Mouse (Mus musculus) mouse embryonic stem cell (cell line): ENCODE results near the gene Gng8.

Source experiments
- in situ Hi-C, 2 experiments: fragments of 300-500 bp; cut with MboI; formaldehyde crosslinking; loops; 1 replicate in 1 of 2; 3 replicates in 1 of 2; pipeline ENCODE4 v1.14.3; 2019 to 2020; ENCODE audit warnings: low sequenced_read_pairs in 2 of 2, low pct_unique_long_range_greater_than_20kb in 1 of 2, mixed read lengths in 1 of 2; ENCODE audit not compliant: unreplicated experiment in 1 of 2

The Gng8 gene

DNA sequence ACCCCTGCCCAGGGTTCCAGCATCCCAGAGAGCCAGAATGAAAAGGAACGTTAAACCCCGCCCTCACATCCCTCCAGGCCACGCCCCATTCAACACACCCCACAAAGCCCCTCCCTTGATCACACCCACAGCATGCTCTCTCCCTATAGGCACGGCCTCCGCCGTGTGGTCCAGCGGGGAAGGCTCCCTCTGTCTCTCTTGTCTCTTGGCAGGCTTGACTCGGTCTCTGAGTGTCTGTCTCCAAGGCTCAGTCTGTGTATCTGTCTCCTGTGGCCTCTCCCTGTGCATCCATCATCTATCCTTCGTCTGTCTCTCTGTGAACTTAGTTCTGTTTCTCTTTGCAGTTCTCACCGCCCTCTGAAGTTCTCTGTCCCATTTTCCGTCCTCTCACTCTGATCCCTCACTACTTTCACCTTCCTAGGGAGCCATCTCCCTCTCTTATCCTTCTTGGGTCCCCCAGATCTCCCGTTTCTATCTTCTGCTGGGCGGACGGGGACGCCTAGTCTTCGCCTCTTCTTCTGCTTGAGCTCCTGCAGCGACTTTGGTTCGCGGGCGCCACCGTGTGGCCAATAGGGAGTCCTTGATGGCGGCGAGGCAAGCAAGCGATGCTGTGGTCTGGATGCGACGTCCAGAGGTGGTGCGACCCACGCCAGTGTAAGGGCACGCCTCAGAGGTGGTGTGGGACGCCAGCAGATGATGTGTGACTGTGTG, at the start of gene Gng8:
TSS of gene Gng8 (plus strand) at position 146 of the 711 bp plus-strand sequence.
- in situ Hi-C loops = no loop called here

DNA sequence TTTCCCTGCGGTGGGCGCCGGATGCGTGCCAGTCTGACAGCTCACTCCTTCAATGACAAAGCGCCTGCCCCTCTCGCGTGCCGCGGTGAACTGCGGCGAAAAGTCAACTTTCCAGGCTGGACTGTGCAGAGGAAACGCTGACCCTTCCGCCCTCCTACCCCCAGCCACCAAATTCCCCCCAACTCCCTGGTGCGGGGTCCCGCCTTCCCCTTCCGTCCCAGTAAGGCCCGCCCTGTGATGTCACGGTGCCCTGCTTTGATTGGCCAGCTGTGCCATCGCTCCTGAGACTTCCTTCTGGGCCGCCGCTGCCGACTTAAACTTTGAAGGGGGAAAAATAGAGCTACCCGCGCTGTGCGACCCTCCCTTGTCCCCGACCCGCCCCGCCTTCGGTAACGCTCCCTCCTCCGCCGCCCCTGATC, 48.9 kb upstream of the Gng8 start, which contains the start of gene Prkd2:
TSS of gene Prkd2 (plus strand) at position 258 of the 419 bp plus-strand sequence.
- in situ Hi-C loops = no loop called here

DNA sequence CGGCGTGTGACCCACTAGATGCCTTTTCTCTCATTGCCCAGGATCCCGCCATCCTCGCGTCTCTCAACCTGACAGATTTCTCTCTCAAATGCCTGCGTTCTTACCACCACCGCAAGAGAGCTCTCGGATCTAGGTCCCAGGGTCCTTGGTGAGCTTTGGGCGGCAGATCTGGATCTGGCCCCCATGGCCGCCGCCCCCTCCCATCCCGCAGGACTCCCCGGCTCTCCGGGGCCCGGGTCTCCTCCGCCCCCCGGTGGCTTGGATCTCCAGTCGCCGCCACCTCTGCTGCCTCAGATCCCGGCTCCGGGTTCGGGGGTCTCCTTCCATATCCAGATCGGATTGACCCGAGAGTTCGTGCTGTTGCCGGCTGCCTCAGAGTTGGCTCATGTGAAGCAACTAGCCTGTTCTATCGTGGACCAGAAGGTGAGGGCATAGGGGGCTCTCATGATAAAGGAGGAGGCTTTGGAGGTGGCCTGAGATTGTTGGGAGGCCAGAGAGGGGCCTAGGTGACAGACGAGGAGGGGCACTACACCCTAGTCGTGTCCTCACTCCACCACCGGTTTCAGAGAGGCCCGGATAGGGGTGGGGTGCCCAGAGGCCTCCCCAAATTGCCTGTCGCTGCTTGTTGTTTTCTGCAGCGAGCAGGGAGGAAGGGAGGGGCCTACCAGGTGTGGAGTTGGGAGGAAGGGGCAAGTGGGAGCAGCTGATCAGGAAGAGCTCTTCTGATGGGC, 48.0 kb upstream of the Gng8 start:
- in situ Hi-C loops = no loop called here

DNA sequence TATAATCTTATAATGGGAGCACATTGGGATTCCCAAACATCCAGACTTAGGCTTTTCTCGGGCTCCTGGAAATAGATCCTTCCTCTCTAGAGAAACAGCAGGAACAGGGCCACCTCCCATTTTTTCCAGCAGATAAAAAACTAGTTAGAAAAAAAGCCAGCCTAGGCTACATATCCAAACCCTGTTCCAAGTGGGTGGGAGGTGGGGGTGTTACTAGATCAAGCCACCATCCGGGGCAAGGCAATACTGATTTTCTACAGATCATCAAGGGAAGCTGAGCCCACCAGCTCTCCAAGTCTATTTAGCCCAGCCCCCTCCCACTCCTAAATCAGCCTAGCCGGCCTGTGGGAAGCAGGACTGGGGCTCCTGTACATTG, 46.9 kb upstream of the Gng8 start:
- in situ Hi-C loops = no loop called here

DNA sequence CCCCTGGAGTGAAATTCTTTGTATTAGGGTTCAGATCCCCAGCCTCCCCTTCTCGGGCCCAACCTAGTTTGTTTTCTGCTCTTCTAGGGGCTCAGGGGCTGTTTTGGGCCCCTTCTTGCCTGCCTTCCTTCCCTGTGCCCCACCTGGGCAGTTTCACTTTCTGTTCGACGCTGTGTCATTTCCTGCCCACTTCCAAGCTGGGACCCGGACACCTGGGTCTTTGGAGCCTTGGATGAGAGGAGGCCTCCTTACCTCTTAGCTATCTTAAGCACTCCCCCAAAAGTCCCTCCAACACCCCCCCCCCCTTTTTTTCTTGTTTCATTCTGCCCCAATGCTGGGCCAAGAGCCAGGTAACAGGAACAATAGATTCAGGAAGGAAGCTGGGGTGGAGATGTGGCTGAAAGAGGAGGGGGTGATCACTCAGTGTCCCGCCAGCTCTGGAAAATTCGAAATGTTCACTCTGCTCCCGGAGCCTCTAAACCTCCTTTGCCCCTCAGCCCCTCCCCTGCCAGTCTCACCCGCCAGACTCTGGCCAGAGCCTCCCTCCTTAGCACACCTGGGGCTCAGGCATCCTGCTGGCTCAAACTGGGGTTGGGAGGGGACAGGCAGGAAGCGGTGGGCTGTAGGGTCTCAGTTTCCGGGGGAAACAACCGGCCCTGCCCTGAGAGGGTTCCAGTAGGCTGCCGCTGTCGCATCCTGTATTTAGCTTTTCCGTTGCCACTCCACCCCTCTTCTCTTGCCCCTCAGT, 46.3 kb upstream of the Gng8 start:
- in situ Hi-C loops = no loop called here

DNA sequence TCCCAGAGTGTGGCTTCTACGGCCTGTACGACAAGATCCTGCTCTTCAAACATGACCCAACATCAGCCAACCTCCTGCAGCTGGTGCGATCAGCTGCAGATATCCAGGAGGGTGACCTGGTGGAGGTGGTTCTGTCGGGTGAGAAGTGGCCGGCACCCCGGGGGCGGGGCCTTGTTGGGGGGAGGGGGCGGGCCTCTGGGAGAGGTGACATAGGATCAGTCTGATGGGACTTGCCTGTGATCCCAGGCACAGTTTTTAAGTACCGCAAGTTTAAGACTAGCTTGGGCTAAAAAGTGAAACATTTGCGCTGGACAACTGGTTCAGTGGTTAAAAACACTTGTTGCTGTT, 45.8 kb upstream of the Gng8 start:
- in situ Hi-C loops = no loop called here

DNA sequence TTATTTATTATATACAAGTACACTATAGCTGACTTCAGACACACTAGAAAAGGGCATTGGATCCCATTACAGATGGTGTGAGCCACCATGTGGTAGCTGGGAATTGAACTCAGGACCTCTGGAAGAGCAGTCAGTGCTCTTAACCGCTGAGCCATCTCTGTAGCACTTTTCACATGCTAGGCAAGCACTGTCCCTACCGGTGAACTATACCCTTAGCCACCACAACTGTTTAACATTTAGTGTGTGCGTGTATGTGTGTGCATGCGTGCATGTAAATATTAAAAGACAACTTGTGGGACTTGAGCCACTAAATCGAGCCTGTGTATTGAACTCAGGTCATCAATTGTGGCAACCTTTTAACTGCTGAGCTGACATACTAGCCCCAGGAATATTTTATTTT, 44.8 kb upstream of the Gng8 start:
- in situ Hi-C loops = no loop called here

DNA sequence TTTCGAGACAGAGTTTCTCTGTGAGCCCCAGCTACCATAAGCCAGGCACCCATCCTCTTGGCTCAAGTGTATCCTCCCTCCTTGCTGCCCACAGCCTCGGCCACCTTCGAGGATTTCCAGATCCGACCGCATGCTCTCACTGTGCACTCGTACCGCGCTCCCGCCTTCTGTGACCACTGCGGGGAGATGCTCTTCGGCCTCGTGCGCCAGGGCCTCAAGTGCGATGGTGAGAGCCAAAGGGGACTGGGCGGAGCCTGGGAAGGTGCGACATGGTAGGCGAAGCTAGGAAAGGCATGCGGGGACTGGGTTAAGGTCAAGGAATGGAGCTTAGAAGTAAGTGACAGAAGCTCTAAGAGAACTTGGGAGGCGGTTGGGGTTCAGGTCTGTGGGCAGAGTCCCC, 44.1 kb upstream of the Gng8 start:
- in situ Hi-C loops = no loop called here

DNA sequence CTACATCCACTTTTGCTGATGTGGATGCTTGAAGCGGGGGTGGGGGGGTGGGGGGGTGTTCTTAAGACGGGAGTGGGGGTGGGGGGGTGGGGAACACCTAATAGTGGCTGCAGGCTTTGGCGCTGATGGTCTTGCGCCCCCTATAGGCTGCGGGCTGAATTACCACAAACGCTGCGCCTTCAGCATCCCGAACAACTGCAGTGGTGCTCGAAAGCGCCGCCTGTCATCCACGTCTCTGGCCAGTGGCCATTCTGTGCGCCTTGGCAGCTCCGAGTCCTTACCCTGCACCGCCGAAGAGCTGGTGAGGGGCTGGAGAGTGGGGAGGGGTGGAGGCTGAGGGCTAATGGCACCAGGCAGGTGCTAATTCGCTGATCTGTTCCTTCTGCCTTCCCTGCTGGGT, 43.0 kb upstream of the Gng8 start:
- in situ Hi-C loops = no loop called here

DNA sequence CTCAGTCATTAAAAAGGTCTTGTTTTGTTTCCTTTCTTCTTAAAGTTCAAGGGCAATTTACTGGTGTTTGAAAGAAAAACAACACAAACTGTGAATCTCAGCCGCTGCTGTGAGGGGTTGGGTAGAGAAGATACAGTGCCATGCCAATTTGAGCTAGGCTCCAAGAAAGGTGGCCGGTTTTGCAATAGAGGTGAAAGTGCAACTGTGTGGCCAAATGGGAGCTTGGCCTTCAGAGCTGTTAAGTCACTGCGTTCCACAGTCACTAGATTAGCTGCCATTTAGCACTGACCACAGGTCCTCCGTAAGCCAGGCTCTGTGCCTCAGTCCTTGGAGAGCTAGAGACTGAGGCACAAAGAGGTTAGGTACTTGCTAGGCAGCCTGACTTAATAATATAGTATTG, 40.0 kb upstream of the Gng8 start:
- in situ Hi-C loops = no loop called here

DNA sequence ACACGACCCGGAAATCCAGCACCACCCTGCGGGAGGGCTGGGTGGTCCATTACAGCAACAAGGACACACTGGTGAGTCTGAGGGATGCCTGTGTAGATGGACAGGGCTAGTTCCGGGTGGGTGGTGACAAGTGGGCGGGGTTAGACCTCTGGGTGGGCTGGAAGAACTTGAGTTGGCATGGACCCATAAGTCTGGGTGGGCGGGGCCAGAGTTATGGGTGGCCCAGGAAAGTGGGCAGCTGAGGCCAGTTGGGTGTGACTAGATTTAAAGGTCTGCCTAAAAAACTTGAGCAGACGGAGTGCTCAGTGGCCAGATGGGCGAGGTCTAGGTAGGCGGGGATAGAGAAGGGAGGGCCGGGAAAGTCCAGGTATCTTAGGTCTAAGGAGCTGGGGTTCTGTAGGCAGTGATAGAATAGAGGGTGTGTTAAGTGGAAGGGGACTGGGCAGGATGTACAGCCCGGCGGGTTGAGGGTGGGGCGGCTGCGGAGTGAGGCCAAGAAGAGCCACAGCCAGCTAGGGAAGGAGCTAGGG, 38.2 kb upstream of the Gng8 start:
- in situ Hi-C loops = no loop called here

DNA sequence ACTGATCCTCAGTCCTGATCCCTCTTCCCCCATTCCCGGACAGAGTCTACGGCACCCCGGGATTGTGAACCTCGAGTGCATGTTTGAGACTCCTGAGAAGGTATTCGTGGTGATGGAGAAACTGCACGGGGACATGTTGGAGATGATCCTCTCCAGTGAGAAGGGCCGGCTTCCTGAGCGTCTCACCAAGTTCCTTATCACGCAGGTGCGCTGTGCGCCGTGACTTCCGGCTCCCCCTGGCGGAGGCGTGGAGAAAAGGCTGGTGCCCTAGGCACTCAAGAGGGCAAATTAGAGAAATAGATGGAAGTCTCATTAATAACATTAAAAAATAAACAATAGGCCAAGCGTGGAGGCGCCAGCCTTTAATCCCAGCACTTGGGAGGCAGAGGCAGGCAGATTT, 33.2 kb upstream of the Gng8 start:
- in situ Hi-C loops = no loop called here

DNA sequence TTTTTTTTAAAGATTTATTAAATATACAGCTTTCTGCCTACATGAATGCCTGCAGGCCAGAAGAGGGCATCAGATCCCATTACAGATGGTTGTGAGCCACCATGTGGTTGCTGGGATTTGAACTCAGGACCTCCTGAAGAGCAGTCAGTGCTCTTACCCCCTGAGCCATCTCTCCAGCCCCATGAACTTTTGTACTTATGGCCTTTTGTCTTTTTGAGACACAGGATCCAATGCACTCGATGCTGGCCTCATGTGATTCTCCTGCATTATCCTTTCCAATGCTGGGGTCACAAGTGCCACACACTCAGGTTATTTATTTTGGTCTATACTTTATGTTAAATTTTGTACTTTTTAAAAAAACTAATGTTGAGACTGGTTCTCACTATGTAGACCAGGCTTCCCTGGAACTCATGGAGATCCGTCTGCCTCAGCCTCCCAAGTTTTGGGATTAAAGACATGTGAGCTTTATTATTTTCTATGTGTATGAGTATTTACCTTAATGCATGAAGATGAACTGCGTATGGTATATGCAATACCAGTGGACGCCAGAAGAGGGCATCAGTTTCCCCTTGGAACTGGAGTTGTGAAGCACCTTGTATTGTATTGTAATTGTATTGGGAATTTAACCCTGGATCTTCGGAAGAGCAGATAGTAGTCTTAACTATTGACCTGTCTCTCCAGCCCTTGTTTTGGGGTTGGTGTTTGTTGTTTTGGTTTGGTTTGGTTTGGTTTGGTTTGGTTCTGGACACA, 31.5 kb upstream of the Gng8 start:
- in situ Hi-C loops = no loop called here

DNA sequence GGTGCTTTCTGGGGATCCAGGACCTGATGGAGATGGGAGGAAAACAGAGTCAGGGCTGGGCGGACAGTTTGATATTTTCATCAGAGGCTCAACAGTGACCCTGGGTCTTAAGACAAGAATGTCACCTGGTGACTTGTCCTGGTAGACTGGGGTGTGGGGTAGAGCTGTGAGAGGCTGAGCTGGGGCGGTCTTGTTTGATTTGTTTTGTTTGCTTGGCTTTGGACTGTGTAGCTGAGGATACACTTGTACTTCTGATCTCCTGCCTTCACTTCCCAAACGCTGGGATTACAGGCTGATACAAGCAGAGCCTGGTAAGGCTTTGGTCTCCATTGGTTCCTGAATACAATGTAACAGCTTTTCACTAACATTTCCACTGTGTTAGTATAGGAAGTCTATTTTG, 24.1 kb upstream of the Gng8 start:
- in situ Hi-C loops = no loop called here

DNA sequence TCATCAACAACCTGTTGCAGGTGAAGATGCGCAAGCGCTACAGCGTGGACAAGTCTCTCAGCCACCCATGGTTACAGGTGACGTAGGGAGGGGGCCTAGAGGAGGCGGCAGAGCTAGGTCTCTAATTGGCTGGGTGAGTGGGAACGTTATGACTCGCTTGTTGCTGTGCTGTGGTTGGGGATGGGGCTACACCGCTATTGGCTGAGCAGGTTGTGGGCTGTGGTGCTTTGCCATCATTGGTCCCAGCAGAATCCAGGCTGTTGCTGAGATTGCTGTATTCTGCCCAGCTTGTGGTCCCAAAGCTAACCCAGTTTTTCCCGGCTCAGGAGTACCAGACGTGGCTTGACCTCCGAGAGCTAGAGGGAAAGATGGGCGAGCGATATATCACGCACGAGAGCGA, 22.1 kb upstream of the Gng8 start:
- in situ Hi-C loops = no loop called here

DNA sequence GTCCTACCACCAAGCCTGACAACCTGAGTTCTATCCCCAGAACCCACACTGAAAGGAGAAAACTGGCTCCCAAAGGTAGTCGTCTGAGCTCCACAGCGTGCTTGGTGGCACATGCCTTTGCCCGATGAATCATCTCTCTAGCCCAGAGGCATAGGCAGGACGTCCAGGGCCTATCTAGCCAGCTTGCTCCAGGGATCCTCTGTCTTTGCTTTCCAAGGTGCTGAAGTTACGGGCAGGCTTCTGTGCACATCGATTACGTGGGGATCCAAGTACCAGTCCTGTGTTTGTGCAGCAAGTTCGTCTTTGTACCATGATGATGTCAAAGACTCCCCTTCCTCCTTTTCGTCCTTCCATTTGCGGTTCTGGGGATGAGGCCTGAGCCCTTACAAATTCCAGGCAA, 20.0 kb upstream of the Gng8 start:
- in situ Hi-C loops = no loop called here

DNA sequence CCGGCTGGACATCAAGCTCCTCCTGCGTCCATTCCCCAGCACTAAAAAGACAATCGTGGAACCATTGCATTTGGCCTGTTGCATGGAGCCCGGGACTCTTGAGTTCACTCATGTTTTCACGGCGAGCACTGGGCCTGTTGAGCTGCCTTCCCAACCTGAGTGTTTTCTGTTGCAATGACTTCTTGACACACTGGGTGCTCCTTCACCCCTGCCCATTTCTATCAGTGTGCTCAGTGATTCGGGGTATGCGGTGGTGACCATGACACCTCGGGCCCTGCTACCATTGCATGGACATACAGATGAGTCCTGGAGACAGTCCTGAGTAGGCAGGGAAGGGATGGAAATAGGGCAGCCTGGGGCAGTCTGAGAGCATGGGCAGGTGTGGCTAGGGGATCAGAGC, 19.1 kb upstream of the Gng8 start:
- in situ Hi-C loops = no loop called here

DNA sequence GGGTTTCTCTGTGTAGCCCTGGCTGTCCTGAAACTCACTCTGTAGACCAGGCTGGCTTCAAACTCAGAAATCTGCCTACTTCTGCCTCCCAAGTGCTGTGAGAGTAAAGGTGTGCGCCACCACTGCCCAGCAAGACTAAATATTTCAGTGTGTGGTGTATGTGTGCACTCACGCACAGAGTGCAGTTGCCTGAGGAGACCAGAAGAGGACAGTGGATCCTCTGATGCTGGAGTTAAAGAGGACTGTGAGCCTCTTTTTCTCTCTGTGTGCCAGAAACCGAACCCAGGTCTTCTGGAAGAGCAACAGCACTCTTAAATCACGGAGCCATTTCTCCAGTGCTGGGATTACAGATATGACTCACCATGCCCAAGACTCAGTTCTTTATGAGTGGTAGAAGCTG, 18.2 kb upstream of the Gng8 start:
- in situ Hi-C loops = no loop called here

DNA sequence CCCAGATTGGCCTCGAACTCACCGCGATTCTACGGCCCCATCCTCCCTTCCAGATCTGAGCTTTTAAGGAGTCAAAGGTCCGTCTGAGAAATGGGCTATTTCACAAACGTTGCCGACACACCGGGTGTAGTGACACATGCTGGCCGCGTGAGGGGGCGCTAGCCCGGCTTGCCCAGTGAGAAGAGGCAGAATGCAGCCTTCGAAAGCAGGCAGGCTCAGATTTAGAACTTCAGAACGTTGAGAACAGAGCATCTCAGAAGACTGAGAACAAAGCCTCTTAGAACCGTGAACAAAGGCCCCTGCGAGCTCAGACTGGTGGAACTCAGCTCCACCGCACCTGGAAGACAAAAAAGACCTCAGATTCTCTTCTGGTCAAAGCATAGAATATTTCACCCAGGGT, 17.4 kb upstream of the Gng8 start:
- in situ Hi-C loops = no loop called here
